Mouse (Mus musculus) bone marrow macrophage, adult 2 months (primary cell): ENCODE data around the gene Pgls.

Experiments
- CTCF ChIP-seq: IDR thresholded peaks from 2 replicates; pipeline ENCODE4 v1.5.1; 2012; ENCODE audit warnings: low read depth, mild to moderate bottlenecking, low read length, moderate library complexity
- POLR2A ChIP-seq: IDR thresholded peaks from 2 replicates; pipeline ENCODE4 v1.6.1; 2012; ENCODE audit warnings: mild to moderate bottlenecking, low read depth, low read length, borderline replicate concordance

GRCm38 (mm10) chr8:71570291-71570954 is 21.6 kb upstream of the Pgls start:
- TF ChIP-seq POLR2A (no peak), CTCF (no peak)
